In genomic region chr1:39902704-39903151, GRCm38 (mm10) we compare ENCODE assay signal across 8 mouse cellular contexts. TPM values are rescaled to one million over a fixed set of nuclear protein-coding genes. Genes with fewer than 3 reads are reported as not detected.
DNase-seq lines count a peak whose midpoint lies in the region; ATAC-seq and TF ChIP-seq lines count a peak whose summit lies in the region.

No protein-coding gene starts in this region.

- no peaks in the 10 kb centered on the region for H3K36me3 ChIP-seq in thymus, adult 2 months (ENCODE audit: control insufficient read depth, insufficient read depth, low read length)
- peaks cover 19% of the 10 kb centered on the region for H3K36me3 ChIP-seq in hindbrain, embryonic 13.5 days

- peak overlapping the region; percentile 96 for H3K4me2 ChIP-seq in hindbrain, embryonic 13.5 days

- H3K9me3 ChIP-seq in hindbrain, embryonic 13.5 days: no peaks in the 10 kb centered on the region

- no peak for TF ChIP-seq POLR2A in thymus, adult 2 months (IDR thresholded peaks at IDR 0.05; ENCODE audit: control insufficient read depth, extremely low read depth, insufficient read depth, low read length, poor library complexity)

- DNase-seq in thymus, adult 2 months: no peak
- no peak for DNase-seq in thymus, postnatal 36 days
- peak; percentile 72 for DNase-seq in cerebellum, adult 9-11 months
- DNase-seq in gastrocnemius, adult 18-20 months (ENCODE audit: low spot score): peak; percentile 75
- peak; percentile 55 to 75 for DNase-seq in lung, adult 18-20 months
- DNase-seq in retina, embryonic 14.5 days (ENCODE audit: low spot score): peak; percentile 35
- no peak for DNase-seq in thymus, postnatal 0 days (ENCODE audit: low spot score)

- TF ChIP-seq CTCF in thymus, adult 2 months (IDR thresholded peaks at IDR 0.05; ENCODE audit: borderline replicate concordance, control insufficient read depth, extremely low read depth, insufficient read depth, low read length, poor library complexity): no peak

- H3K27me3 ChIP-seq in thymus, adult 2 months (ENCODE audit: control insufficient read depth, insufficient read depth, low read length): no peaks in the 10 kb centered on the region
- no peaks in the 10 kb centered on the region for H3K27me3 ChIP-seq in hindbrain, embryonic 13.5 days

- peak overlapping the region; percentile 56; the same call in 1 of the 2 replicates for H3K27ac ChIP-seq in thymus, adult 2 months (ENCODE audit: control insufficient read depth, insufficient read depth, low read length)
- peak overlapping the region; percentile 100 for H3K27ac ChIP-seq in hindbrain, embryonic 13.5 days

- peak overlapping the region; percentile 100 for H3K9ac ChIP-seq in hindbrain, embryonic 13.5 days

- 21% methylated on average over 3 of the region's 3 CpGs for WGBS in thymus, adult 2 months
- WGBS in hindbrain, embryonic 13.5 days: 3% methylated on average over 3 of the region's 3 CpGs

- peak overlapping the region; percentile 24 for H3K4me3 ChIP-seq in thymus, adult 2 months (ENCODE audit: control insufficient read depth, insufficient read depth, low read length)
- peak overlapping the region; percentile 98 for H3K4me3 ChIP-seq in hindbrain, embryonic 13.5 days

- ATAC-seq in hindbrain, embryonic 13.5 days (ENCODE audit: low FRiP score): no peak

- peaks cover 32% of the 10 kb centered on the region for H3K4me1 ChIP-seq in thymus, adult 2 months (replicated peaks; ENCODE audit: control insufficient read depth, insufficient read depth, low read length)
- H3K4me1 ChIP-seq in hindbrain, embryonic 13.5 days (replicated peaks): peaks cover 65% of the 10 kb centered on the region

RNA-seq across cellular contexts. Expression of gene Map4k4, which starts 2.0 kb away (rescaled TPM):
- 164 and 167 TPM in 2 replicates for polyA plus RNA-seq in thymus, adult 2 months (2012; rRNA removed)
- 10 to 100 TPM; 15.2 to 20.9 TPM for total RNA-seq in gastrocnemius, adult 18-20 months (2021)
- 47.3 and 52.6 TPM in 2 replicates for polyA plus RNA-seq in hindbrain, embryonic 13.5 days (2015; fragmentation: Nextera tagmentation; extraction: Ambion mirVana)
- polyA plus RNA-seq in thymus, postnatal 0 days (2015; fragmentation: Nextera tagmentation; extraction: Ambion mirVana): 19.7 and 32.0 TPM in 2 replicates

Comparison
In these comparisons a context has a peak if more than half of its experiments do, and no peak if none do; other contexts are left out.
1. DNase-seq: peak in cerebellum, adult 9-11 months (single experiment), gastrocnemius, adult 18-20 months (single experiment), lung, adult 18-20 months (2 of 2) and retina, embryonic 14.5 days (single experiment); none in thymus, adult 2 months (single experiment), thymus, postnatal 36 days (0 of 2) and thymus, postnatal 0 days (single experiment).